Mouse (Mus musculus): ENCODE results near the gene Nup93.

DNA sequence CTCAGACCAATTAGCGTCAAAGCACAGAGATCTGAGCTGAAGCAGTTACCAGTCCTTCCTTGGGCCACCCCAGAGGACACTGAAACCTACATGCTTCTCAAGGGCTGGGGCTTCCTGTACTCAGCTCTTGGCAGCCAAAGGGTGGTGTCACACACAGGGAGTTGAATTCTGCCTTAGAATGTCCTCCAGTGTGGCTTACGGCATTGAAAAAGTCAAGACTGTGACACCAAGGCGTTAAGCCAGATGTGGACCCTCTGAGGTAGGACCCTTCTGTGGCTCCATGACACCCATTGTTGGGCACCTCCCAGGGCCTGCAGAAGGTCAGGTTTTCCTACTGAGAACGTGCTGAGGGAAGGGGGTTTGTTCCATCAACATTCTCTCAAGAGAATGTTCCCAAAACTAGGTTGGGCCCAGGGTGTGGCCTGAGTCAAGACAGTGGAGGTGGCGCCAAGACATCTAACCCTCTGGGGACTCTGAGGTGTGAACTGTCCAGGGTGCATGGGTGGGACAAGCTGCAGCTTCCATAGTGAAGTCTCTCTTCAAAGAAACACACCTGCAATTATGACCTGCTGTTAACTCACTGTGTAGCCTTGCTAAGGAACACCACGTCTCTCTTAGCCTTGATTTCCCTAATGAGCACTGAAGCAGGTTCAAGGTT lies 147.5 kb downstream of the Nup93 start:
- TF ChIP-seq FLI1 (IDR thresholded peaks at IDR 0.05; ENCODE audit: low read length) = no peak
- no peak for TF ChIP-seq GATA1 (IDR thresholded peaks at IDR 0.05; ENCODE audit: borderline replicate concordance, low read length)

Measured in megakaryocyte, embryonic 14.5 days (primary cell).